Mouse (Mus musculus) lung, postnatal 10 days (tissue): ENCODE measurements around the gene 1700028J19Rik.
"Not testable (repeated sequence)": the region's sequence is repeated elsewhere in the genome, so short reads cannot be mapped to it uniquely, and the experiment has no call there.

Experiments
- DNase-seq: peaks from one replicate; pipeline ENCODE4 v3.0.0; 2021

The 1700028J19Rik gene

DNA sequence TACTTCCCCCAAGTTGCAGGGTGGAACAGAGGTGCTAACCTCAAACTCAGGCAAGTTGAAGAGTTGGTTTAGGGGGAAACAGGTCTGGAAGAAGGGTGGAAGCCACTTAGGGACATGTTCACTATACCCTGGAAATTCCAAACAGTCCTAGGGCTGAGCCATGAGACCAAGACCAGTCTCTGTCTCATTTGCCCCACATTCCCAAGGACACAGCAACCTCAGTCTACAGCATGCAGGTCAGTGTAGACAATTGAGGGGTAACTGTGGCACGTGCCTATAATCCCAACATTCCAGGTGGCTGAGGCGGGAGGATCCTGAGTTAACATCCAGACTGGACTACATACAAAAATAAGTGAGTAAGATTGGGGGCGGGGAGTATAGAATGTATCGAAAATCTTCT is 2.8 kb upstream of the 1700028J19Rik start:
- DNase-seq, result no peak

GRCm38 (mm10) chr7:44247971-44248370 is 1.5 kb upstream of the 1700028J19Rik start:
- DNase-seq, result no peak

DNA sequence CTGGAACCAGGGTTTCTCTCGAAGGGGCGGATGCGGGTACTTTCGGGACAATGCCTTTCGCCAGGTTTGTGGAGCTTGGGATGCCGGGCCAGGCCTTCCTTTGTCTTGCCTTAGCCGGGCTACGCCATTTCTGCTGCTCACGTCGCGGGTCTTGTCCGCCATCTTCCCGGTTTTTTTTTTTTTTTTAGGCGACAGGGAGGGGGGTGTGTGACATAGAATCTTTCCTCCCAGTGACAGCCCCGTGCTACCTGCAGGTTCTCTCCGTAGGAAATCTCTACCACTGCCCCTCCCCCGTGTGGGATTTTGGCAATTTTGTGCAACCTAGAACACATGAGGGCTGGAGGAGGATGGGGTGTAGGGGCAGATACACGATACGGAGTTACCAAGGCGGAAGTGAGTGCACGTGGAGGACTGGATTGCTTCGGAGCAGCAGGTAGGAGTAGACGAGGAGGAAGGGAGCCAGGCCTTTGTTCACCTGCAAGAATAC is 532 bp upstream of the 1700028J19Rik start:
- DNase-seq, result peak; percentile 57

- no peak for DNase-seq
Observed at GRCm38 (mm10) chr7:44244080-44244479, 2.4 kb downstream of the 1700028J19Rik start.

- no peak for DNase-seq
Observed at GRCm38 (mm10) chr7:44241163-44241562, 5.3 kb downstream of the 1700028J19Rik start.

GRCm38 (mm10) chr7:44240712-44241111 is 5.8 kb downstream of the 1700028J19Rik start:
- DNase-seq, result no peak

- DNase-seq, result no peak
Observed at GRCm38 (mm10) chr7:44239913-44240312, 6.6 kb downstream of the 1700028J19Rik start.

- DNase-seq, result no peak
Observed at GRCm38 (mm10) chr7:44235909-44236308, 10.6 kb downstream of the 1700028J19Rik start, which contains the start of gene Gm36864. Gene Gm36864, plus strand, starts transcription at chr7:44236177.

- no peak for DNase-seq
Observed at GRCm38 (mm10) chr7:44225076-44225475, 21.4 kb downstream of the 1700028J19Rik start, which contains the start of gene Klk1. Gene Klk1, plus strand, starts transcription at chr7:44225360.

DNA sequence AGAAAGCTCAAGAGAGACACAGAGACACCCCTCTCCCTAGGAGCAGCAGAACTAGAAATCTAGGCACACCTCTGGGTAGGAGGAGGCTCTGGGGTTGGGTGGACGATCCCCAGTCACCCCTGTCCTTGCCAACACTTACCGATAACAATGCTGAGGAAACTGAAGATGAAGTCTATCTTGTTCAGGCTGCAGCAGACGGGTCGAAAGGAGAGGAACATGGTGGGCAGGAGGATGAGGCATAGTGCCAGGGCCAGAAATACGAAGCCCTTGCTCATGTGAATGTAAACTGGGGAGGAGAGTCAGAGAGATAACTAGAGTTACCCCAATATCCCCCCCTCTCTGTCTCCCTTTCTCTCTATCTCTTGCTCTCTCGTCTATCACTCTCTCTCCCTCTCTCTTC is 24.2 kb downstream of the 1700028J19Rik start:
- not testable (repeated sequence) for DNase-seq

DNA sequence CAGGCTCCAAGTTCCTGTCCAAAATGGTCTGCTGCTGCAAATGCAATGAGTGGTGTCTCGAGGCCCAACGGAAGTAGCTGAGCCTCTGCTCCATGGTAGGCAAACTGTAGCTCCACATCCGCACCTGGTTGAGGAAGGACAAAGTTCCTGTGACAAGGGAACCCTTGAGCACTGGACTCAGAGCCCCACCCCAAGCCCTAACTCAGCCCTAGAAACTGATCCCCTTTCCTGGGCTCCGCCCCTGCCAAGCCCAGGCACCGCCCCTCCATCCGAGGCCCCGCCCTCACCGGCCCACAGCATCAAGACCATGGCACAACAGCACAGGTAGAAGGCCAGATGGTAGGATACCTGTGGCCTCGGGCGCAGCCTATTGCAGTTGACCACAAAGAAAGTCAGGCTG is 24.9 kb downstream of the 1700028J19Rik start:
- not testable (repeated sequence) for DNase-seq

DNA sequence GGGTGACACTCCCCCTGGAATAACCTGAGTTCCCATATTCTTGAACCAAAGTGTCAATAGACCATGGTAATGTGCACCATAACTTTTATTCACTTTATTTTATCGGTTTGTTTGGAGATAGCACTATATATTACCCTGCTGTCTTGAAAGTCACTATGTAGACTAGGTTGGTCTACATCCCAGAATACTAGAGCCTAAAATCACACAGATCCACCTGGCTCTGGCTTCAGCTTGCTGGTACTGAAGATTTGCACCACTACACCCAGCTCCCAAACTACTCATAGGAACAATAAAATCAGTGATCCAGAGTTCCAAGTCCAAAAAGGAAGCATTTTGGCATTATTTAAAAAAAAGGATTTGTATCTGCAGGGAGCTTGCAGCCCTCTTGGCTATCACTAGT is 30.9 kb downstream of the 1700028J19Rik start, which contains the start of gene Klk1b5:
Gene Klk1b5 (plus strand): TSS at position 301 of the 400 bp plus-strand sequence.
- DNase-seq, result no peak

GRCm38 (mm10) chr7:44208307-44208706 is 38.2 kb downstream of the 1700028J19Rik start:
- DNase-seq, result no peak

- not testable (repeated sequence) for DNase-seq
Observed at GRCm38 (mm10) chr7:44207135-44207534, 39.4 kb downstream of the 1700028J19Rik start, which contains the start of gene Klk1b4. Gene Klk1b4, plus strand, starts transcription at chr7:44207435.

- DNase-seq, result no peak
Observed at GRCm38 (mm10) chr7:44197891-44198290, 48.6 kb downstream of the 1700028J19Rik start, which contains the start of gene Klk1b3. Gene Klk1b3, plus strand, starts transcription at chr7:44198191.

DNA sequence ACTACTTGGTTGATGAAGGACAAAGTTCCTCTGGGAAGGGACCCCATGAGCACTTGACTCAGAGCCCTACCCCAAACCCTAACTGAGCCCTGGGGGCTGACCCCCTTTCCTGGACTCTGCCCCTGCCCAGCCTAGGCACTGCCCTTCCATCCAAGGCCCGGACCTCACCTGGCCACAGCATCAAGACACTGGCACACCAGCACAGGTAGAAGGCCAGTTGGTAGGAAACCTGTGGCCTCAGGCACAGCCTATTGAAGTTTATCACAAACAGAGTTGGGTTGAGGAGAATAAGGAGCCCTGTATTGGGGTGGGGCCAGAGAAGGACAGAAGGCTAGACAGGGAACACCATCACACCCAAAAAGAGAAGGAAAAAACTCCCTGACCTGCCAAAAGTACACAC is 53.0 kb downstream of the 1700028J19Rik start:
- not testable (repeated sequence) for DNase-seq

GRCm38 (mm10) chr7:44187936-44188335 is 58.6 kb downstream of the 1700028J19Rik start, which contains the start of gene Klk1b24:
Gene Klk1b24, plus strand, starts transcription at chr7:44188236.
- not testable (repeated sequence) for DNase-seq

- not testable (repeated sequence) for DNase-seq
Observed at GRCm38 (mm10) chr7:44186516-44186915, 60.0 kb downstream of the 1700028J19Rik start.
